Mouse (Mus musculus) E14TG2a.4 (cell line): ENCODE measurements around the gene Olfr1404.

ENCODE experiments used
- H3K27me3 ChIP-seq: 2 replicates; pipeline ENCODE4 v1.6.1; 2014; ENCODE audit warnings: low read length, control low read depth; ENCODE audit not compliant: insufficient read depth
- H3K36me3 ChIP-seq: 2 replicates; pipeline ENCODE4 v1.6.1; 2014; ENCODE audit warnings: low read length, control low read depth; ENCODE audit not compliant: insufficient read depth
- H3K4me1 ChIP-seq: replicated peaks from 2 replicates; pipeline ENCODE4 v1.6.1; 2014; ENCODE audit warnings: low read depth, low read length, control low read depth
- H3K4me3 ChIP-seq: replicated peaks from 2 replicates; pipeline ENCODE4 v1.5.1; 2014; ENCODE audit warnings: mild to moderate bottlenecking, low read length
- H3K9me3 ChIP-seq: 2 replicates; pipeline ENCODE4 v1.6.1; 2014; ENCODE audit warnings: low read length, control low read depth
- CTCF ChIP-seq: conservative IDR thresholded peaks from 2 replicates; pipeline ENCODE4 v1.5.1; 2014; ENCODE audit warnings: low read length
- NANOG ChIP-seq: IDR thresholded peaks from 2 replicates; pipeline ENCODE4 v1.6.1; 2014; ENCODE audit warnings: borderline replicate concordance, low read length, mixed read lengths
- POU5F1 ChIP-seq: IDR thresholded peaks from 2 replicates; pipeline ENCODE4 v1.6.1; 2014; ENCODE audit warnings: low read length, borderline replicate concordance

The Olfr1404 gene

DNA sequence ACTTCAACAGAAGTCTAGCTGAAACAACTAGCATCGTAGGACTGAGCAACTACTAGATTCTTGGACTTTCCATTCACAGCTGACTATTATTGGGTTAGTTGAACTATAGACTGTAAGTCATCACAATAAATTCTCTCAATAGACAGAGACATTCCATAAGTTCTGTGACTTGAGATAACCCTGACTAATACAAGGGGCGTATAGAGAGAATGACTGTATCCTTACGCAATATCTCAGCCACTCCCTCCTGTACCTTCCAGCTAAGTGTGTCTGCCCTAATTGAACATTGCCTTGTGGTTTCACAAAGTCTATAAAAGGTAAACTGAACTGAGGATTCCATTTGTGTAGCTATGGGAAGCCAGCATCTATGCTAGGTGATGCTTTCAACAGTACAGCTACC lies 37.7 kb downstream of the Olfr1404 start:
- TF ChIP-seq NANOG (no peak), POU5F1 (no peak), CTCF (no peak)
- 0 out of 2 replicates have a peak, but pooled peaks cover 3% of the 10 kb centered on the region for H3K9me3 ChIP-seq
- H3K4me1 ChIP-seq: no peaks in the 10 kb centered on the region
- no peaks in the 10 kb centered on the region for H3K36me3 ChIP-seq
- no peak overlapping the region for H3K4me3 ChIP-seq
- H3K27me3 ChIP-seq: no peaks in the 10 kb centered on the region

DNA sequence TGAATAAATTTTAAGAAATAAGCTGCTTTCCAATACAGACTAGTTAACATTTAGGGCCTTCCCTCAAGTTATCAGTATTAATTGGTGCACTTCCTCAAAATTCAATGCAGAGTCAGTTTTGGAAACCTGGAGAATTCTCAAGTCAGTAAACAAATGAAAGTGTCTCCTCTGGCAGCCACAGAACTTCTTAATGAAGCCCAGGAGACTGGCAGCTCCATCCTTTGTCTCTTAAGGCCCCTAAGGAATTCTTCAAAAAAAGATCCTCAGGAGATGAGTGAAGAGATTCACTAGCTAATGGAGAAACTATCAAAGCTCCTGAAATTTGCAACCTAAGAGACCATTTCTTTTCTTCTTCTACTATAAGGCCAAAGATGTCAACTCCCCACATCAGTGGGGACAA lies 53.5 kb downstream of the Olfr1404 start, which contains the start of gene Olfr418:
Gene Olfr418 (plus strand): TSS at position 301 of the 400 bp plus-strand sequence.
- Histone ChIP-seq H3K36me3 (no peaks in the 10 kb centered on the region), H3K4me1 (no peaks in the 10 kb centered on the region), H3K4me3 (no peak within 1 kb of the TSS), H3K27me3 (no peaks in the 10 kb centered on the region), H3K9me3 (no peaks in the 10 kb centered on the region; the same call in 1 of the 2 replicates)
- TF ChIP-seq POU5F1 (no peak), CTCF (no peak), NANOG (no peak)
